Mouse (Mus musculus) cerebellum, postnatal 14 days (tissue): Measurements from ENCODE around the gene 4930407I10Rik.

Experiments
- DNase-seq, 2 experiments: peaks; one replicate each; pipeline ENCODE4 v3.0.0; 2021; ENCODE audit warnings: mixed read lengths in 2 of 2

4930407I10Rik gene

DNA sequence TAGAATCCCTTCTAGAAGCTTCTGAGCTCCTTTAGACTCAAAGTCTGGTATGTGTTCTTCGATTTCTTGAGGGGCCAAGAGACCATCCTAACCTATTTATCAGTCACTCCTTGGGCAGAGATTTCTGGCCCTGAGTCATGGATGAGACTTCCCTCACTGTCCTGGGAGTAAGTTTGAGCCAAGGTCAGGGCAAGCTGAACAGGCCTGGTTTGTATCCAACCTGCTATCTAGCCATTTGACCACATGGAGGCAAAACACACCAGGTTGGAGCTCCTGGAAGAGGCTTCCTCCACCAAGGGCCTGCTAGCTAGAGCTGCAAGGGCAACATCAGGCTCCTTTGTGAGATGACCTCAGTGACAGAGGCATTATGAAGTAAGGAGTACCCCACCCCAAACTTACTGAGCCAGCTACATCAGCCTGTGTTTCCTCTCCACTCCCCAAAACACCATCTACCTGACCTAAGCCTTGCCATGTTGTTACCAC lies at the start of gene 4930407I10Rik:
TSS of gene 4930407I10Rik (plus strand) at position 433 of the 483 bp plus-strand sequence.
- no peak for DNase-seq

DNA sequence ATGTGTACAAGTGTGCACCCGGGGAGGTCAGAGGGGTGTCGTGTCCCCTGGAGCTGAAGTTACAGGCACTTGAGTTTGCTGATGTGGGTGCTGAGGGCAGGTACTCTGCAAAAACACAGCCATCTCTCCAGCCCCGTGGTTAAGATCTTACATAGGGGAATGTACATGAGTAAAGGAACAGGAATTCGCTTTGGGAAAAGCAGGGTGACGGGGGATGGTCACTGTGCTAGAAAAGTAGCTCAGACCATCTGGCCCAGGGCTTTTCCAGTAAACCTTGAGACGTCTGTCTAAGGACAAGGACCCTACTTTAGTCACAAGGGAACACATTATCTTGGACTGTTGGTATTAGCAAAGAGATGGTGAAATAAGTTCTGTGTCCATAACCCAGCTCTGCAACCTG lies 47.0 kb upstream of the 4930407I10Rik start:
- no peak for DNase-seq

DNA sequence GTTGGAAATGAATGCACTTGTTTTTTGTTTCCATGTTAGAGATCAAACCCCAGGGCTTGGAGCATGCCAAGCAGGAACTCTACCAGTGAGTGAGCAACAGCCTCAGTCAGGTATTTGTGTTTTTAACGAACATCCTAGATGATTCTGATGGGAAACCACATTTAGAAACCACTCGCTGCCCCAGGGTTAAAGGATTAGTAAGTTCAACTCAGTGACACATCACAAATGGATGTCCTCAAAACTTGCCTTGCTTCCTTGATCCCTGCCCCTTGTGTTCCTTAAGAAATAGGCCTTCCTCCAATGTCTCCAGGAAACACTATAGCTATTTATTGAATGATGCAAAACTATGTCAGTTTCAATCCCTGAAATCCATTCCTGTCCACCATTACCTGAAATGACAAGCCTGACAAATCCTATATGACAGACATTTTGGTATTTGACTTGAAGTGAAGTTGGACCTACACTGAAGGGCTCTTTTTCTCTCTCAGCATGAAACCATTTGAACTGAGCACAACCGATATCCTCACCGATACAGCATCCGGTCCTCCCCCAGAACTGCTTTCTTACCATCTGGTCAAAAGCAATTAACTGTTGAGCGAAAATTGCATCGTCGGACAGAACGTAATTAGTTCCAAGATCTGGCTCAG lies 44.1 kb upstream of the 4930407I10Rik start:
- DNase-seq: no peak

DNA sequence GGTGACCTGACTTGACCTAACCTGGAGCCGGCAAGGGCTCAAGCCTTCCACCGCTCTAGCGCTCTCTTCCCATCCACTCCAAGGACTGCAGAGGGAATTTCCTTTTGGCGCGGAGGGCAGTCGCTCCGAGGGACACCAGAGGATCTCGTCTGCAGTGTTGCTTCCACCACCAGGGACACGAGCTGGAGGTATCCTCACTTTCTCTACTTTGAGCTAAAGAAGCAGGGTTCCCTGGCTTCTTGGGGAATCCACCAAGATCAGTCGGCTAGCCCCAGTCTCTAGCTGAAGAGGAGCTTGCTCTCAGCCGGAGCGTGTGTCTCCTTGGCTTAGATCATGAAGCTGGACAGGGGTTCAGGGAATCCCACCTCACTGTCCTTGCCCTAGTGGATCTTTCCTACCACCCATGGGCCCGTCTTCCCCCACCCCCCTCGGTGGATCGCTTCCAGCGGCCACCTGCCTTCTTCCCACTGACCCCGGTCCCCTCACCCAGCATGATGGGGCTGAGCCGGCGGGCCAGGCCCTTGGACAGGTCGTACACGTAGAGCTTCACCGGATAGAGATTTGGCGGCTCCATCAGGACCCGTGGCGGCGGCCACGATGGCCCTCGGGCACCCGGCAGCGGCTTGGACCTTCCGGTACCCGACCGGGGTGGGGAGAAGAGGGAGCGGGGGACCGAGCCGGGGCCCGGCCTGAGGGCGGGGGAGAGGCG lies 43.4 kb upstream of the 4930407I10Rik start:
- peak; percentile 55 to 71 for DNase-seq

DNA sequence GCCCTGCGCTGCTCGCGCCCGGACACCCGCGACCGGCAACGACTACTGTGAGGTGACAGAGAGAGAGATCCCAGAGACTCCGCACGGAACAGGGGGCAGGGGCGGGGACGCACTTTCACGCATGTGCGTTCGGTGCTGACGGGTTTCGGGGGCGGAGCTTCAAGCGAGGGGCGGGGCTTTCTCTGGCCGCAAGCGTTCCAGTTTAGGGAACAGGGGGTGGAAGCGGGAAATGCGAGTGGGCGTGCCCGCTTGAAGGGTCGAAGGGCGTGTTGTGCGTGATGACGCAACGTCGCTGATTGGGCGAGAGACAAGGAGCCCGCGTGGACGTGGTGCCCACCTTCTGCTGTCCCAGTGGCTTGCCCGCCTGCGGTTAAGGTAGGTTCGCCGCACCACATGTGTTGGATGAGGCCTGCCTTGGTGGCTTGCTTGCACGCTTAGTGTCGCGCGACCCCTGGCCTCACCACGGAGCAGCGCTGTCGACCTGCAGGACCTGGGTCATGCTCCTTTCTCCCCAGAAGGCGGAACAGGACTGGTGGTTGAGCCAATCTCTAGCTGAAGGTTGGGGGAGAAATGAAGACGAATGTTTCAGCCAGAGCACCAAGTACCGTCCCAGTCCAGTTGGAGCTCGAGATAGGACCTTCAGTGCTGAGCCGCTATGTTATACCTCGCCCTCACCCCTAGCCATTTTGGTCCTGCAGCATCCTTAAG lies 42.7 kb upstream of the 4930407I10Rik start:
- DNase-seq: peak; percentile 100

DNA sequence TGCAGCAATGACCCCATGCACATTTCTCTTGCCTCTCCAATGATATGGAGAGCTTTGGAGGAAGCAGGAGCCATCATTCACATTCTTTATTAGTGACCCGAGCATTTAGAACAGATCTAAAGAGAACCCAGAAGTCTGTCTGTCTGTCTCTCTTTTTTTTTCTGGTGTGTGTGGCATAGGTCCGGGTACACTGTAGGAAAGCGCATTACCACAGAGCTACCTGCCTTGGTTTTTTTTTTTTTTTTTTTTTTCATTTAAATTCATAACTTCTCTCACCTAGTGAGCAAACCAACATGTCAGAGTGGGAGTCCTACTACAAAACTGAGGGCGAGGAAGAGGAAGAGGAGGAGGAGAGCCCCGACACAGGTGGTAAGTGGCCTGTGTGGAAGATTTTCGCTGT lies 42.1 kb upstream of the 4930407I10Rik start:
- no peak for DNase-seq

DNA sequence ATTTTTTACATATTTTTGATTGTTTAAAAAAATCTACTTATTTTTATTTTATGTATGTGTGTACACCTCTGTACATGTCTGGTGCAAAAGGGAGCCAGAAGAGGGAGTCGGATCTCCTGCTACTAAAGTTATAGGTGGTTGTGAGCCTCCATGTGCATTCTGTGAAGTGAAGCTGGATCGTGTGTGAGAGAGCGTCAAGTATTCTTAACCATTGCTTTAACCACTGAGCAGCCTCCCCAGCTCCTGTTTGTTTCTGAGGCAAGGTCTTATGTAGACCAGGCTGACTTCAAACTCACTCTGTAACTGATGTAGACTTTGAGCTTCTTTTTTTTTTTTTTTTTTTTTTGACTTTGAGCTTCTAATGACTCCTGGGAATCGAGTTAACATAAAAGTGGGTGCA lies 41.5 kb upstream of the 4930407I10Rik start:
- no peak for DNase-seq

DNA sequence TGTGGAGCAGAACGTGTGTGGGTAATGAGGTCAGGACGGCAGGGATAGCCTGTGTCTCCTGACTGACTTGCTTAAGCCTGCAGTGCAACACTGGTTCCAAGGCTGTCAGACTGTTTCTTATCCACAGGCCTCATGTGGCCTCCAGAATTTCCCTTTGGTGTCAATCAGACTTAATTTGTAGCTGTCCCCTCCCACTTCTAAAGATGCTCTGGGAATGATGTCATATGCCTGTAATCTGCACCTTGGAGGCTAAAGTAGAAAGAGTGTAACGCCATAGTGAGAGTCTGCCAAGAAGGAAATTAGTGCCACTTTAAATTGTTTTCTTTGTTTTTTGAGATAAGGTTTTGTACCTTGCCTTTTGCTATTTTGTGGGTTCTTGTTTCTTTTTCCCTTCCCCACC lies 39.7 kb upstream of the 4930407I10Rik start:
- no peak for DNase-seq

DNA sequence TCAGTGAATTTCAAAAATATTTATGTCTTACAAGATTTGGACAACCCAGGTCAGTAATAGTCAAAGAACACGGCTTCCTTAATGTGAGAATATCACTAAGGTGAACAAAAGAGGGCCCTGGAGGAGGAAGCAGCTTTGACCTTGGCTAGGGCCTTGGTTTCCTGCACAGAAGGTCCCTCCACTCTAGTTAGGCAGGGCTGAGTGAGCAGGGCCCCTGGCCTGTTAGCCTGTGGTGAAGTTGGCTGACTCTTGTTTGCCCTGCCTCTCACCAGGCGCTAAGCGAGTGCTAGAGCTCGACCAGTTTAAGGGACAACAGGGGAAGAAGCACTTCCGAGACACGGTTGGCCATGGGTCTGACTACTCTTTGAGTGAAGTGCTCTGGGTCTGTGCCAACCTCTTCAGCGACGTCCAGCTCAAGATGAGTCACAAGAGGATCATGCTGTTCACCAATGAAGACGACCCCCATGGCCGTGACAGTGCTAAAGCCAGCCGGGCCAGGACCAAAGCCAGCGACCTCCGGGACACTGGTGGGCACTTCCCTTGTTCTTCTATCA lies 36.3 kb upstream of the 4930407I10Rik start:
- DNase-seq: peak in 1 of 2 experiments; percentile 20

DNA sequence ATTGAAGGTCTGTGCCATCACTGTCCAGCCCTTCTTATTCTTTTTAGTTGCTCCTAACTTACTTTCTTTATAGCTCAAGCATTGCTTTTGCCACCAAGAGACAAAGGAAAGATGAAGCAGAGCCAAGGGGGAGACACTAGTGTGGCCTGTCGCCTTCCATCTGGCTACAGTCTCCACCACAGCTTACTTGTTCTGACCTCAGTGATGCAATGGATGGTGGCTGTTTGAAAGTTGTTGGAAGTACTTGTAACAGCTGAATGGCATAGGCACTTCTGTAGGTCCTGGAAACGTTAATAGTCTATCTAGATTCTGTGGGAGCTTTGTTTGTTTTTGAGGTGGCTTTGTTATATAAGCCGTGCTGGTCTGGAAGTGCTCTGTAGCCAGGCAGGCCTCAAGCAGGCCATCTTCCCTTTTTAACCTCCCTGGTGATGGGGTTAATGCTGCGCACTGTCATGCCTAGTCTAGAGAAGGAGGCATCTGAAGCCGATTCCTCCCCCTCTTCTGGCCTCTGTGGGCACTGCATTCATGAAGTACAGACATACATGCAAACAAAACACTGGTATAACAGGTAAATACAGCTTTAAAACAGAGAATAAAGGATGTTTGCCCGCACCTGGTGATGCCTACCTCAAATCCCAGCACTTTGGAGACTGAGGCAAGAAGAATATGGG lies 34.9 kb upstream of the 4930407I10Rik start:
- DNase-seq: no peak

DNA sequence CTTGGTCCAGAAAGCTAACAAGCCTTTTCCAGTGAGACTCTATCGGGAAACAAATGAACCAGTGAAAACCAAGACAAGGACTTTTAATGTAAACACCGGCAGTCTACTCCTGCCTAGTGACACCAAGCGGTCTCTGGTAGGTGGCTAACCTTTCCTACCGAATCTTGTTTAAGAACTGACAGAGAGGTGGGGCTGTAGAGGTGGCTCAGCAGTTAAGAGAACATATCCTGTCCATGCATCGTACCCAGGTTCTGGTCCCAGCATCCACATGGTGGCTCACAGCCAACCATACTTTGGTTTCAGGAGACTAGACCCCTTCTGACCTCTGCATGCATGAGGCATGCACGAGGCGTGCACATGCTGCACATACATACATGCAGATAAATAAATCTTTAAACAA lies 31.7 kb upstream of the 4930407I10Rik start:
- no peak for DNase-seq

DNA sequence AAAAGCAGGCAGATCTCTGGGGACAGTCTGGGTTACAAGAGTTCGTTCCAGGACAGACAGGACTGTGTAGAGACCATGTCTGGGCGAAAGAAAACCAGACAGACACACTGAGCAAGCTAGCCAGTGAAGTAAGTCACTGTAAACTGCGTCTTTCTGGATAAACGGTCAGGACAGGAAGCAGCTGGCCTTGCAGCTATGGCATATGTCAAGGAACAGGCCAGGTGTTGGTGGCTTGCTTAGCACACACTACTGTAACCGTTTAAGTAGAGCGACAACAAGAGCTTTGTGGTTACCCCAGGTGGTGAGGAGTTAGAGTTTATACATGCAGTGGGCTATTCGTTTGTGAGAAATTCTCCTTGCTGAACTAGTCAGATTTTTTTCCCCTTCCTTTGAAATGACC lies 31.2 kb upstream of the 4930407I10Rik start:
- DNase-seq: no peak

DNA sequence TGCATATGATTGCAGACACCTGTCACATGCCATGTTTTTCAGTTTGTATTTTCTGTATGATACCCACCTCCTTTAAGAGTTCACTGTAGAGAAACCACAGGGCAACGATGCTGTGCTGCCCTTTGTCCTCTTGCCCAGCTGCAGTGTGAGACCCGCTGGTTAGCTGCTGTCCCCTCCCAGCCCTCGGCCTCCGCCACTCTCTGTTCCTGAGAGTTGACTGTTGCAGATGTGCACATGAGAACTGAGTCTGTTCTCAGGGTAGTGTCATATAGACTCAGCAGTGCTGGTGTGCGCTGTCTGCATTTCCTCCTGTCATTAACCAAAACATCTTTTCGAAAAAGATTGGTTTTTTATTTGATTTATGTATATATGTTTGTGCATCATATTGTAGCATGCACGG lies 26.6 kb upstream of the 4930407I10Rik start:
- DNase-seq: no peak

DNA sequence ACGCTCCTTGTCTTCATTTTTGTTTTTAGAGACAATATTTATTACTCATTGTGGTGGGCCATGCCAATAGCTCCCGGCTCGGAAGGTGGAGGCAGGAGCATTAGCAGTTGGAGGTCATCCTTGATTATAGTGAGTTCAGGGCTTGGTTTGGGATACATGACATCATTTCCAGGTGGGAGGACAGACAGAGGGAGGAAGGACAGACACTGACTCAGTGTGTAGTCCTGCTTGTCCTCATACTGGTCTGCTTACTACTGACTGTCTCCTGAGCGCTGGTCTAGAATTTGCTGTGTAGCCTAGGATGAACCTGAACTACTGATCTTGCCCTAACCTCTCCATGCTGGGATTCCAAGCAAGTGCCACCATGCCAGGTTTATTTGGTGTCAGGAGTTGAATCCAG lies 25.2 kb upstream of the 4930407I10Rik start, which contains the start of gene Desi1:
TSS of gene Desi1 (minus strand) at position 101 of the 400 bp plus-strand sequence.
- DNase-seq: no peak

DNA sequence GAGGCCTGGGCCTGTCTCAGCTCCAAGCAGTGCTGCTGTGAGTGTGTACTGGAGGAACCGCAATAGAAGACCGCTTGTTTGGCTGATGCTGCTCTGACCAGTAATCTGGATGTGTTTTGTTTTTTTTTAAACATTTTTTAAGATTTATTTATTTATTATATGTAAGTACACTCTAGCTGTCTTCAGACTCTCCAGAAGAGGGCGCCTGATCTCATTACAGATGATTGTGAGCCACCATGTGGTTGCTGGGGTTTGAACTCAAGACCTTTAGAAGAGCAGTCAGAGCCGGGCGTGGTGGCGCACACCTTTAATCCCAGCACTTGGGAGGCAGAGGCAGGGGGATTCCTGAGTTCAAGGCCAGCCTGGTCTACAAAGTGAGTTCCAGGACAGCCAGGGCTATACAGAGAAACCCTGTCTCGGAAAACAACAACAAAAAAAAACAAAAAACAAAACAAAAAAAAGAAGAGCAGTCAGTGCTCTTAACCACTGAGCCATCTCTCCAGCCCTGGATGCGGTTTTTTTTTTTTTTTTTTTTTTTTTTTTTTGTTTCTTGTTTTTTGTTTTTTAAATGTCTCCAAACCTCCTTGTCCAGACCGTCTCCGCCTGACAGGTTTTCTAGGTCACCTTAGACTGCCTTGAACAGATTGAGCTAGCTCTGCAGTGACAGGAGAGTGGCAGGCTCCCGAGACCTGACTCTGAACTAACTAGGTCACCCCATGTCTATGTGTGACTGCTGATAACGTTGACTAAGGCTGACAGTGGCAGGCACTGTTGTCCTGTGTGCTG lies 22.9 kb upstream of the 4930407I10Rik start:
- peak; percentile 41 to 53 for DNase-seq

DNA sequence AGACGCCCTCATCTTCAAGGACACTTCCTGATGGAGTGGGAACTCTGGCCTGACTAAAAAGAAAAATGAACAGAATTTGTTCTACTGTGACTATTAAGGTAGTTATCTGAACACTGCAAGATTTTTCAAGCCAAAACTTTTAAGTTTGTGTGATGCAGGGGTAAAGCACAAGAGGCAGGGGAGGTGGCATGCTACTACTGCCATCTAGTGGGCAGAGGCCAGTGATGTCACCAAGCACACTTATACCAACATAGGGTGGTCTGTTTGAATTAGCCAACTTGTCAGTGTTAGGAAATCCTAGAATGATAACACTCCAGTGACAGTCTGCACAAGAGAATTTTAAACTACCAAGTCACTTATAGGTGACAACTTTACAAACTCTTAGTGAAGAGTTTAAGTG lies 18.3 kb upstream of the 4930407I10Rik start:
- DNase-seq: peak; percentile 60

DNA sequence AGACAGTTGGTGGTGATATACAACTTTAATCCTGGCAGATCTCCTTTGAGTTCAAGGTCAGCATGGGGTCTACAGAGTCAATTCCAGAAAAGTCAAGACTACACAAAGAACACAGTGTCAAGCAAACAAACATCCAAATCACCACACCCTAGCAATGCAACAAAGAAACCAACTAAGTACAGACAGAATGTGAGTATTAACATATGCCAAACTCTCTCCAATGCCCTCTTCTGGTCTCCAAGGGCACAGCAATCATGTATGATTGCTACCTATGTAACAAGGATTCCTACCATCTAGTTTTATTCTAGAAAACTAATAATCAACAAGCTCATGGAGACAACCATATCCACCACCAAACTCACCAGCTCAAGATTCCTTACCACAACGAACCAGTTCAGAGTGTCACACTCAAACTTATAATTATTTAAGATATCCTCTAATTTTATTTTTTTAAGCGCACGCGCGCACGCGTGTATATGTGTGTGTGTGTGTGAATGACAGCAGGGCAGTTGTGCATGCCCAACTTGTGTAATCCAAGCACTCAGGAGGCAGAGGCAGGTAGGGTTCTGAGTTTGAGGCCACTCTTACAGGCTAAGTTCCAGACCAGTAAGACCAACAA lies 14.7 kb upstream of the 4930407I10Rik start:
- peak; percentile 30 to 40 for DNase-seq

DNA sequence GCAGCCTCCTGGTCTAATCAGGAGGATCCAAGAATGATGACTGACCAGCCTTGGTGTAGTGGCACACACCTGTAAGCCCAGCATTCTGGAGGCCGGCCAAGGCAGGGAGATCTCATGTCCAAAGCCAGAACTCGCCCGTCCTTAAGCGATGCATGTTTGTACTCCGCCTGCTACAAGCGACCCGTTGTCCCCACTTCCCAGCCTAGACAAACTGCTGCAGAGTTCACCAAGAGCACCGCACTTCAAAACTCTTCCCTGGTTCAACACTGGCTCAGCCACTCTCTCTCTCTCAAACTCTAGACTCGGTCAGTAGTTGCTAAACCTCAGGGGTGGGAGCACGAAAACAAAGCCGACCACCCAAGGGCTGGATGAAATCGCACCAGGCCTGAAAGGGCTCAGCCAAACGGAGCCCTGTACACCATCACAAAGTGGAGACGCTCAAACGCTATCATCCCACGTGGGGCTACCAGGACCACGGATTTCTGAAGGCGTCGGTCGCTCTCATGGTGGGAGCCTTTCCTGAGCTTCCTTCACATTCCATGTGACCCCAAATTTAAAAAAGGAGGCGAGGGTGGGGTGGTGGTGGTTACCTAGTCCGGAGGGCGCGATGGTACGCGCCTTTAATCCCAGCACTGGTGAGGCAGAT lies 12.6 kb upstream of the 4930407I10Rik start:
- DNase-seq: peak; percentile 35 to 54

DNA sequence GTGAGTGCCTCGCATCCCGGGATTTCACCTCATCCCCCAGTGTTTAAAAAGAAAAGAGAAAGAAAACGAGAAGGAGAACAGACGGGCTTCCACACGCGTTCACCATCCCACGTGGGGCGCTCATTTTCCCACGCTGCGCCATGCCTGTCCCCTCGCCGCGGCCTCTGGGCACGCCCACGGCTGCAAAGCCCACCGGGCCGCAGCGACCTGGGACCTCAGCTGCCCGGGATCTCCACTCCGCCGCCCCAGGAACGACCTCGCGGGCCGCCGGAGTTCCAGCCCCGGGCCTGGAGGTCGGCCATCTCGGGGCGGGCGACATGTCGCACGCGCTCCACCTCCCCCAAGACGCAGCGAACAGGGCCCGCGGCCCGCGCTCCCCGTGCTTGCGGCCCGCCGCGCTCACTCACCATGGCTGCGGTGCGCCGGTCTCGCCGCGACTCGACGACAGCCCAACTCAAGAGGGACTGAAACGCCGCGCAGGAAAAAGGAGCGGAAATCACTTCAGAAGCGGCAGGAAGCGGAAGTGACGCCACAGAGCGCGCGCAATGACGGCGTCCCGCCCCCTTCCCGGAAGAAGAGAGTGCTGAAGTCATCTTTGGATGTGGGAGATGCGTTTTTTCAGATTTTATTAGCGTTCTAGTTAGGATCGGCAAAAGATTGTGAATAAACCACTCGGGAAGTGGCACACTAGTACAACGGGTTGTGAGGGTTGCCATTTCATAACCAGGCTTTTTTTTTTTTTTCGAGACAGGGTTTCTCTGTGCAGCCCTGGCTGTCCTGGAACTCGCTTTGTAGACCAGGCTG lies 11.7 kb upstream of the 4930407I10Rik start, which contains the start of gene Snu13:
TSS of gene Snu13 (minus strand) at position 519 of the 804 bp plus-strand sequence.
- peak; percentile 94 to 97 for DNase-seq

DNA sequence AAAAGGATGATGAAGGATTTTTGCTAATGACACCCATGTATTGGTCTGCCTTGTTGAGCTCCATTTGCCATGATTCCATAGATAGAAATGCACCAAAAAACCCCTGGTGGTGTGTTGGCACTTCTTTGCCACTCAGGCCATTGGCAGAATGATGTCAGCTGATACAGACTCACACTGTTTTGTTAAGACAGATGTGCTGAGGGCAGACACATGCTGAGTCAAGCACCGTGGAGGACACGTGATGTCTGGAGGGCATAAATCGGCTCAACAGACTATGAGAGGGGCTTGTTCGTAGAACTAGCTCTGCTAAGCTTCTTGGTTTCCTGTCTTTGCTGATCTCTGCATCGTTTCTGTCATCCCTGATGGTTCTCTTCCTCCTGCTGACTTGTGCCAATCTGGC lies 6.4 kb upstream of the 4930407I10Rik start:
- no peak for DNase-seq
